Mouse (Mus musculus): ENCODE data around the gene Gtf3c1. TPM values are rescaled to one million over a fixed set of nuclear protein-coding genes. Genes with fewer than 3 reads are reported as not detected.

Gtf3c1 gene
- polyA plus RNA-seq (2015; fragmentation: Nextera tagmentation; extraction: Ambion mirVana) = 28.7 and 29.3 TPM in 2 replicates

- Histone ChIP-seq H3K4me3 (peak within 1 kb of the TSS; percentile 82), H3K4me1 (replicated peaks) (peaks cover 45% of the 10 kb centered on the region), H3K9me3 (no peaks in the 10 kb centered on the region), H3K27me3 (no peaks in the 10 kb centered on the region), H3K9ac (peak within 1 kb of the TSS; percentile 91), H3K4me2 (peak within 1 kb of the TSS; percentile 91), H3K36me3 (peaks cover 16% of the 10 kb centered on the region), H3K27ac (replicated peaks) (peak within 1 kb of the TSS; percentile 91)
- ATAC-seq (ENCODE audit: low read depth) = peak; percentile 99
- WGBS = under 1% methylated on average over 45 of the region's 45 CpGs
Measured at GRCm38 (mm10) chr7:125707593-125708022, at the start of gene Gtf3c1, which contains the start of gene D430042O09Rik. Gtf3c1 (minus strand) TSS chr7:125707780. D430042O09Rik (plus strand) TSS chr7:125707888.

- WGBS = 76% methylated on average over 6 of the region's 6 CpGs
- H3K27ac ChIP-seq (replicated peaks) = no peak overlapping the region
- no peak for ATAC-seq (ENCODE audit: low read depth)
- H3K36me3 ChIP-seq = peaks cover 21% of the 10 kb centered on the region
- H3K4me2 ChIP-seq = no peak overlapping the region
- no peaks in the 10 kb centered on the region for H3K27me3 ChIP-seq
- H3K4me3 ChIP-seq = no peak overlapping the region
- no peaks in the 10 kb centered on the region for H3K9me3 ChIP-seq
- H3K9ac ChIP-seq = no peak overlapping the region
- peaks cover under 1% of the 10 kb centered on the region; the same call in 1 of the 2 replicates for H3K4me1 ChIP-seq (replicated peaks)
Measured at GRCm38 (mm10) chr7:125756806-125757205, 49.2 kb upstream of the Gtf3c1 start.

- Histone ChIP-seq H3K4me1 (replicated peaks) (no peaks in the 10 kb centered on the region), H3K36me3 (peaks cover 7% of the 10 kb centered on the region; the same call in 1 of the 2 replicates), H3K4me2 (no peak overlapping the region), H3K27ac (replicated peaks) (no peak overlapping the region), H3K4me3 (no peak overlapping the region), H3K27me3 (no peaks in the 10 kb centered on the region), H3K9ac (no peak overlapping the region), H3K9me3 (no peaks in the 10 kb centered on the region)
- WGBS = 88% methylated on average over 3 of the region's 3 CpGs
- ATAC-seq (ENCODE audit: low read depth) = no peak
Measured at GRCm38 (mm10) chr7:125753326-125753715, 45.7 kb upstream of the Gtf3c1 start.

GRCm38 (mm10) chr7:125752699-125753325 is 45.2 kb upstream of the Gtf3c1 start:
- no peak overlapping the region for H3K9ac ChIP-seq
- no peaks in the 10 kb centered on the region for H3K4me1 ChIP-seq (replicated peaks)
- H3K4me2 ChIP-seq = no peak overlapping the region
- H3K4me3 ChIP-seq = no peak overlapping the region
- ATAC-seq (ENCODE audit: low read depth) = no peak
- no peaks in the 10 kb centered on the region for H3K9me3 ChIP-seq
- no peaks in the 10 kb centered on the region for H3K27me3 ChIP-seq
- peaks cover 7% of the 10 kb centered on the region; the same call in 1 of the 2 replicates for H3K36me3 ChIP-seq
- WGBS = 85% methylated on average over 7 of the region's 7 CpGs
- no peak overlapping the region for H3K27ac ChIP-seq (replicated peaks)

- Histone ChIP-seq H3K27me3 (no peaks in the 10 kb centered on the region), H3K4me3 (no peak overlapping the region), H3K9ac (no peak overlapping the region), H3K27ac (replicated peaks) (no peak overlapping the region), H3K4me1 (replicated peaks) (no peaks in the 10 kb centered on the region), H3K4me2 (no peak overlapping the region), H3K9me3 (no peaks in the 10 kb centered on the region), H3K36me3 (0 out of 2 replicates have a peak, but pooled peaks cover under 1% of the 10 kb centered on the region)
- WGBS = 51% methylated on average over 3 of the region's 3 CpGs
- peak; percentile 43; the same call in 1 of the 2 replicates for ATAC-seq (ENCODE audit: low read depth)
Measured at GRCm38 (mm10) chr7:125748186-125748585, 40.6 kb upstream of the Gtf3c1 start.

- Histone ChIP-seq H3K9ac (no peak overlapping the region), H3K9me3 (no peaks in the 10 kb centered on the region), H3K4me2 (no peak overlapping the region), H3K36me3 (no peaks in the 10 kb centered on the region), H3K4me3 (no peak overlapping the region), H3K27me3 (no peaks in the 10 kb centered on the region), H3K4me1 (replicated peaks) (no peaks in the 10 kb centered on the region), H3K27ac (replicated peaks) (no peak overlapping the region)
- no peak for ATAC-seq (ENCODE audit: low read depth)
- 58% methylated on average over 7 of the region's 7 CpGs for WGBS
Measured at GRCm38 (mm10) chr7:125747316-125747690, 39.7 kb upstream of the Gtf3c1 start.

GRCm38 (mm10) chr7:125746621-125747315 is 39.2 kb upstream of the Gtf3c1 start:
- Histone ChIP-seq H3K9me3 (no peaks in the 10 kb centered on the region), H3K27me3 (no peaks in the 10 kb centered on the region), H3K27ac (replicated peaks) (no peak overlapping the region), H3K4me1 (replicated peaks) (no peaks in the 10 kb centered on the region), H3K36me3 (no peaks in the 10 kb centered on the region), H3K4me2 (no peak overlapping the region), H3K9ac (no peak overlapping the region), H3K4me3 (no peak overlapping the region)
- no peak for ATAC-seq (ENCODE audit: low read depth)
- 85% methylated on average over 2 of the region's 2 CpGs for WGBS

- 78% methylated on average over 1 of the region's 1 CpGs for WGBS
- Histone ChIP-seq H3K4me3 (no peak overlapping the region), H3K4me1 (replicated peaks) (no peaks in the 10 kb centered on the region), H3K9me3 (no peaks in the 10 kb centered on the region), H3K27me3 (no peaks in the 10 kb centered on the region), H3K36me3 (no peaks in the 10 kb centered on the region), H3K4me2 (no peak overlapping the region), H3K9ac (no peak overlapping the region), H3K27ac (replicated peaks) (no peak overlapping the region)
- ATAC-seq (ENCODE audit: low read depth) = no peak
Measured at GRCm38 (mm10) chr7:125744774-125745173, 37.2 kb upstream of the Gtf3c1 start.

- no peak for ATAC-seq (ENCODE audit: low read depth)
- no peak overlapping the region for H3K4me2 ChIP-seq
- H3K4me3 ChIP-seq = no peak overlapping the region
- H3K27ac ChIP-seq (replicated peaks) = no peak overlapping the region
- whole genome bisulfite sequencing = 58% methylated on average over 1 of the region's 1 CpGs
- no peaks in the 10 kb centered on the region for H3K4me1 ChIP-seq (replicated peaks)
- no peaks in the 10 kb centered on the region for H3K27me3 ChIP-seq
- no peaks in the 10 kb centered on the region for H3K36me3 ChIP-seq
- no peaks in the 10 kb centered on the region for H3K9me3 ChIP-seq
- H3K9ac ChIP-seq = no peak overlapping the region
Measured at GRCm38 (mm10) chr7:125741271-125741703, 33.7 kb upstream of the Gtf3c1 start.

GRCm38 (mm10) chr7:125740521-125740920 is 32.9 kb upstream of the Gtf3c1 start:
- 79% methylated on average over 2 of the region's 2 CpGs for WGBS
- H3K4me2 ChIP-seq = no peak overlapping the region
- no peaks in the 10 kb centered on the region for H3K4me1 ChIP-seq (replicated peaks)
- H3K27me3 ChIP-seq = no peaks in the 10 kb centered on the region
- no peak for ATAC-seq (ENCODE audit: low read depth)
- H3K9me3 ChIP-seq = no peaks in the 10 kb centered on the region
- H3K9ac ChIP-seq = no peak overlapping the region
- H3K4me3 ChIP-seq = no peak overlapping the region
- H3K27ac ChIP-seq (replicated peaks) = no peak overlapping the region
- no peaks in the 10 kb centered on the region for H3K36me3 ChIP-seq

GRCm38 (mm10) chr7:125736366-125737015 is 28.9 kb upstream of the Gtf3c1 start:
- Histone ChIP-seq H3K27ac (replicated peaks) (no peak overlapping the region), H3K4me2 (no peak overlapping the region), H3K27me3 (no peaks in the 10 kb centered on the region), H3K36me3 (no peaks in the 10 kb centered on the region), H3K9ac (no peak overlapping the region), H3K4me1 (replicated peaks) (peaks cover 10% of the 10 kb centered on the region), H3K4me3 (no peak overlapping the region), H3K9me3 (no peaks in the 10 kb centered on the region)
- 81% methylated on average over 4 of the region's 4 CpGs for WGBS
- ATAC-seq (ENCODE audit: low read depth) = no peak

- 92% methylated on average over 4 of the region's 4 CpGs for WGBS
Measured at GRCm38 (mm10) chr7:125733791-125734190, 26.2 kb upstream of the Gtf3c1 start.

More at GRCm38 (mm10) chr7:125733791-125734190, 26.2 kb upstream of the Gtf3c1 start:
- no peaks in the 10 kb centered on the region for H3K36me3 ChIP-seq
- H3K9ac ChIP-seq = no peak overlapping the region
- no peak overlapping the region for H3K4me2 ChIP-seq
- no peak for ATAC-seq (ENCODE audit: low read depth)
- H3K27me3 ChIP-seq = no peaks in the 10 kb centered on the region
- H3K4me1 ChIP-seq (replicated peaks) = peaks cover 18% of the 10 kb centered on the region
- H3K9me3 ChIP-seq = no peaks in the 10 kb centered on the region
- no peak overlapping the region for H3K27ac ChIP-seq (replicated peaks)
- H3K4me3 ChIP-seq = no peak overlapping the region

Measured in neural tube, embryonic 13.5 days (tissue).